Mouse (Mus musculus) myocyte (in vitro differentiated cells): ENCODE measurements at regions not wholly inside any gene's neighbourhood (a gene's known extent, or its start where the extent isn't known, plus 50 kb on each side); places are given as distances from the start of the nearest gene placed in this dataset.
A peak's percentile ranks its signal among the peaks of the same experiment; 100 is the strongest.

ENCODE experiments used
- H3K27me3 ChIP-seq: one replicate; pipeline ENCODE4 v1.6.1; 2011; ENCODE audit not compliant: control insufficient read depth, insufficient read depth, insufficient read length
- H3K36me3 ChIP-seq: one replicate; pipeline ENCODE4 v1.6.1; 2011; ENCODE audit not compliant: control insufficient read depth, insufficient read depth
- H3K4me2 ChIP-seq: one replicate; pipeline ENCODE4 v1.6.1; 2011; ENCODE audit warnings: low read depth, control low read depth
- H3K4me3 ChIP-seq: one replicate; pipeline ENCODE4 v1.5.1; 2011; ENCODE audit warnings: mild to moderate bottlenecking, control low read depth, moderate library complexity
- H3K79me2 ChIP-seq: one replicate; pipeline ENCODE4 v1.6.1; 2011; ENCODE audit not compliant: control insufficient read depth, insufficient read depth
- H3ac ChIP-seq: one replicate; pipeline ENCODE4 v1.6.1; 2011; ENCODE audit not compliant: control insufficient read depth, insufficient read length
- CEBPB ChIP-seq: IDR thresholded peaks from 2 replicates; pipeline ENCODE4 v1.6.1; 2011; ENCODE audit warnings: mild to moderate bottlenecking, moderate library complexity; ENCODE audit not compliant: poor library complexity, insufficient read depth, severe bottlenecking
- E2F4 ChIP-seq: IDR thresholded peaks from one replicate; pipeline ENCODE4 v1.6.1; 2011; ENCODE audit warnings: mild to moderate bottlenecking, control low read depth, moderate library complexity; ENCODE audit not compliant: insufficient read depth
- MAX ChIP-seq: IDR thresholded peaks from one replicate; pipeline ENCODE4 v1.6.1; 2011; ENCODE audit warnings: low read depth, mild to moderate bottlenecking, control low read depth
- MYOD1 ChIP-seq, 3 experiments: IDR thresholded peaks; one replicate each; pipeline ENCODE4 v1.6.1; 2011; ENCODE audit warnings: control low read depth in 2 of 3, low read depth in 2 of 3, mild to moderate bottlenecking in 2 of 3, moderate library complexity in 1 of 3; ENCODE audit not compliant: insufficient read length in 2 of 3, control insufficient read depth in 1 of 3
- MYOG ChIP-seq, 3 experiments: IDR thresholded peaks; one replicate each; pipeline ENCODE4 v1.6.1; 2011; ENCODE audit warnings: control low read depth in 2 of 3, low read depth in 2 of 3, mild to moderate bottlenecking in 2 of 3; ENCODE audit not compliant: insufficient read length in 2 of 3, control insufficient read depth in 1 of 3, insufficient read depth in 1 of 3
- POLR2A ChIP-seq: IDR thresholded peaks from one replicate; pipeline ENCODE4 v1.6.1; 2011; ENCODE audit warnings: low read depth, mild to moderate bottlenecking, control low read depth, moderate library complexity; ENCODE audit not compliant: insufficient read length
- POLR2AphosphoS2 ChIP-seq: IDR thresholded peaks from one replicate; pipeline ENCODE4 v1.6.1; 2011; ENCODE audit warnings: low read depth, control low read depth; ENCODE audit not compliant: insufficient read length
- REST ChIP-seq: IDR thresholded peaks from one replicate; pipeline ENCODE4 v1.6.1; 2011; ENCODE audit warnings: mild to moderate bottlenecking, control low read depth, moderate library complexity; ENCODE audit not compliant: insufficient read depth, insufficient read length
- SRF ChIP-seq: IDR thresholded peaks from one replicate; pipeline ENCODE4 v1.6.1; 2011; ENCODE audit warnings: low read depth; ENCODE audit not compliant: control insufficient read depth, insufficient read length
- TCF12 ChIP-seq: IDR thresholded peaks from one replicate; pipeline ENCODE4 v1.6.1; 2011; ENCODE audit warnings: mild to moderate bottlenecking, control low read depth; ENCODE audit not compliant: poor library complexity, insufficient read depth, severe bottlenecking
- TCF3 ChIP-seq: IDR thresholded peaks from one replicate; pipeline ENCODE4 v1.6.1; 2011; ENCODE audit warnings: low read depth, control low read depth; ENCODE audit not compliant: insufficient read length
- USF1 ChIP-seq: IDR thresholded peaks from one replicate; pipeline ENCODE4 v1.6.1; 2011; ENCODE audit warnings: low read depth, mild to moderate bottlenecking, control low read depth, moderate library complexity

DNA sequence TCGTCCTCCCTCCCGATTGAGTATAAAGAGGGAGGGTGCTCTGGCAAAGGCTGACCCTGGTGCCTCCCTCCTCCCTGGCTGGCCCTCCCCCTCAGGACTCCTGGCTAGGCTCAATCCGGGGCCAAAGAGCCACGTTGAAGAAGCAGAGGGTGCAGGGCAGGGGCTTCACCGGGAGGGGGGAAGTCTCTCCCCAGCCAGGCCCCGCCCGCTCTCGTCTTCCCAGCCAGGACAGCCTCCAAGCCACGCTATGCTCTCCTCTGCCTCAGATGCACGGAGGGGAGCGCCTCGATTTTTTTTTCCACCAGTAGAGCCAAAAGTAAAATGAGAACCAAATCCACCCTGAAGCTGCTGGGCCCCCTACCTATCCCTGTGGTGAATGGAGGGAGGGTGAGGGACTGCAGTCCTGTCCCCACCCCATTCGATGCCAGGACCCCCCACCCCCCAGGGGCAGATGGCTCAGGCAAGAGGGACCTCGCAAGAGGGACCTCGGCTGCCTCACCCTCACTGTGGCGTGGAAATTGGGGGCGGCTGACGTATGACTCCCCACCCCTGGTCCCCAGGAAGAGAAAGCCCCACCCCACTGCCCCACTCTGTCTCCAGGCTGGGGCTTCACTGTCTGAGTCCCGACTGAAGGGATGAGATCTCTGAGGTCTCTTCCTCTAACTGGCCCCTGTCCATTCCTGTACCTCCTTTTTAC lies 53.2 kb upstream of the Col1a1 start:
- H3K79me2 ChIP-seq, result no peaks in the 10 kb centered on the region
- H3K4me3 ChIP-seq, result no peak overlapping the region
- H3ac ChIP-seq, result no peak overlapping the region
- TF ChIP-seq MYOG (IDR thresholded peaks at IDR 0.05; ENCODE audit: control insufficient read depth in 1 of 3, insufficient read depth in 1 of 3, insufficient read length in 2 of 3, low read depth in 2 of 3), result no peak
- no peak for TF ChIP-seq REST
- TF ChIP-seq USF1, result no peak
- no peak for TF ChIP-seq TCF12
- TF ChIP-seq MYOD1 (IDR thresholded peaks at IDR 0.05; ENCODE audit: control insufficient read depth in 1 of 3, insufficient read length in 2 of 3, low read depth in 2 of 3), result no peak
- no peak for TF ChIP-seq POLR2AphosphoS2
- no peak for TF ChIP-seq POLR2A
- no peak for TF ChIP-seq MAX
- TF ChIP-seq E2F4, result no peak
- TF ChIP-seq CEBPB, result no peak
- TF ChIP-seq TCF3, result no peak
- no peak for TF ChIP-seq SRF
- no peaks in the 10 kb centered on the region for H3K36me3 ChIP-seq
- no peaks in the 10 kb centered on the region for H3K27me3 ChIP-seq
- no peak overlapping the region for H3K4me2 ChIP-seq

DNA sequence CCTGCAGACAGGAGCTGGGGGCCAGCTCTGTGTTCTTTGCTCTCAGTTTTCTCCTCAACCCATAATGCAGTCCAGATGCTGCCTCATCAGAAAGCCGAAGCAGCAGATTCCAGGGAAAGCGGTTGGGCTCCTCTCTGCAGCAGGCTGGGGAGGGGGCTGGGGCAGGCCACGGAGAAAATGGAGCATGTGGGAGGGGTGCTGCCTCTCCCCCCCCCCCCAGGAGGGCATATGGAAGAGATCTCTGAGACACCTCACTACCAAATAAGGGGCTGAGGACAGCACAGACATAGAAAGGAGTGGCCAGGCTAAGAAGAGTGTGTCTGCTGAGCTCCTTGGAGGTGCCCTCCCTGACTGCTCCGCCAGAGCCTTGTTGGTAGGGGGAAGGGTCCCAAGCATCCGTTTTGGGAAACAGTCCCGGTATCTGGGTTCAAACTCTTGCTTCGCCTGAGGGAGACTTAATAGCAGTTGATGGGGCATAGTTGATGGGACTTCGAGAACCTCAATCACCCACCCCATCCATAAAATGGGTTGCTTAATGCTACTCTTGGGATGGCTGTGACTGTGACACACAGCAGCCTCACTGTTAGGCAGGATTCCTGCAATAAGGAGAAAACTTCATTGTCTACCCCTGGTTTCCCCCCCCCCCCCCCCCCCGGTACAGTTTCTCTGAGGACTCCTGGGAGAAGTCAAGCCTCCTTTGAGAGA lies 53.9 kb upstream of the Col1a1 start:
- Histone ChIP-seq H3K36me3 (no peaks in the 10 kb centered on the region), H3K4me2 (no peak overlapping the region), H3K27me3 (no peaks in the 10 kb centered on the region), H3K4me3 (no peak overlapping the region), H3ac (no peak overlapping the region), H3K79me2 (no peaks in the 10 kb centered on the region)
- TF ChIP-seq MYOD1 (IDR thresholded peaks at IDR 0.05; ENCODE audit: control insufficient read depth in 1 of 3, insufficient read length in 2 of 3, low read depth in 2 of 3), result no peak

DNA sequence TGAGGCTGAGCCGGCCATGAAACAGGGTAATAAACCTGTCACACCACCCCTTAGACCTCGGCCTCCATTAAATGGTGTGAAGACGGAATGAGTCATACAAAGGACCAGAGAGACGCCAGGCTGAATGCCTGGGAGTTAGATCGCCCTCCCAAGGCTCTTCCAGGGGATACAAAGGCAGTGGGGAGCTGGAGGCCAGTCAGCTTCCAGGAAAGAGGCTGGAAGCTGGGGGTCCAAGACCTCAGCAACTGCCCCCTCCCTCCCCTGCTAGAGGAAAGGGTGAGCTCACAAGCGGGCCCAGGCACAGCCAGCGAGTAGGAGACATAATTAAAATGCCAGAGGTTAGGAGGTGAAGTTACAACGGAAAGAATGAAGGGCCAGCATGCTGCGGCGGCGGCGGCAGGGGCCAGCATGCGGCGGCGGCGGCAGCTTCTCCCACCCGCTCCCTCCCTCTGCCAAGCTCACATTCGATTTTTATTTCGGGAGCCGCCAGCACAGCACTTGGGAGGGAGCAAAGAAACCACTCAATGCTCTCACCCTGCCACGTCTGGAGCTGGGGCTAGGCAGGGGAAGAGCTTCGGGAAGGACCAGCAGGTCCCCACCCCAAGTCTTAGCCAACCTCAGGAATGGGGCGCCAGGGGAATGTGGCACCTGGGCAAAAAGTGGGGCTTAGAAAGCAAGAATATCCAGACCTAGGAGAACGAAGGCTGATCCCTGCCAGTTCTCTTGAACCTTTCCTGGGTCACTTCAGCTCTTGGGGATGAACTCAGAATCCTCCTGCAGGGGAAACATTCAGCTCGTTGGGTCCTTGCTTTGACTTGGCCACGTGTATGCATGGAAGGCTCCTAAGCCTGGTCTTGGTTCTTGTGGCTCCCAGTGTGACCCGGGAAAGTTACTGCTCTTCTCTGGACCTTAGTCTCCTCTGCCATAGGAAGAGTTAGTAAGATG lies 54.9 kb upstream of the Col1a1 start:
- Histone ChIP-seq H3ac (no peak overlapping the region), H3K36me3 (no peaks in the 10 kb centered on the region), H3K27me3 (no peaks in the 10 kb centered on the region), H3K4me2 (peak overlapping the region; percentile 46), H3K79me2 (no peaks in the 10 kb centered on the region), H3K4me3 (no peak overlapping the region)
- TF ChIP-seq E2F4 (no peak), MYOD1 (IDR thresholded peaks at IDR 0.05; ENCODE audit: control insufficient read depth in 1 of 3, insufficient read length in 2 of 3, low read depth in 2 of 3) (no peak), TCF3 (no peak), TCF12 (no peak), POLR2A (no peak), SRF (no peak), REST (no peak), POLR2AphosphoS2 (no peak), USF1 (no peak), CEBPB (no peak), MAX (no peak), MYOG (IDR thresholded peaks at IDR 0.05; ENCODE audit: control insufficient read depth in 1 of 3, insufficient read depth in 1 of 3, insufficient read length in 2 of 3, low read depth in 2 of 3) (no peak)

DNA sequence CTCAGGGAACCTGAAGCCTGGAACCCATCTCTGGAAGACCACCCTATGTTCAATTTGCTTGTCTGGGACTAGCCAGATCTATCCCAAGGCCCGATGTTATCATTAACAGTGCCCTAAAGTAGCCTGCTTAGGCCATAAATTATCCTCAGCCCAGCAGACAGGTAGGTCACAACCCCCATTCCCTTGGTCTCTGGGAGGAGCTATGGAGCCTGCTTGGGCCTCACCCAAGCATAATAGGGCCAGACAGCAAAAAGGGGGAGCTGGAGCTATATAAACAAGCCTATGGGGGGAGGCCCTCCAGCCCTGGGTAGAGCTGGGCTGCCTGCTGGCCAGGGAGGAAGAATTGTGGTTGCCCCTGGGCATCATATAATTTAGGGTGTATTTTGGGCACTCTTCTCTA lies 59.3 kb upstream of the Col1a1 start:
- Histone ChIP-seq H3ac (no peak overlapping the region), H3K36me3 (no peaks in the 10 kb centered on the region), H3K4me2 (no peak overlapping the region), H3K27me3 (no peaks in the 10 kb centered on the region), H3K4me3 (no peak overlapping the region), H3K79me2 (no peaks in the 10 kb centered on the region)
- TF ChIP-seq POLR2AphosphoS2 (no peak), MAX (no peak), REST (no peak), CEBPB (no peak), E2F4 (no peak), TCF12 (no peak), MYOG (IDR thresholded peaks at IDR 0.05; ENCODE audit: control insufficient read depth in 1 of 3, insufficient read depth in 1 of 3, insufficient read length in 2 of 3, low read depth in 2 of 3) (no peak), POLR2A (no peak), TCF3 (no peak), SRF (no peak), USF1 (no peak), MYOD1 (IDR thresholded peaks at IDR 0.05; ENCODE audit: control insufficient read depth in 1 of 3, insufficient read length in 2 of 3, low read depth in 2 of 3) (no peak)
